Mouse (Mus musculus) liver, embryonic 11.5 days (tissue): ENCODE results near the gene Olfr104-ps. TPM values are rescaled to one million over a fixed set of nuclear protein-coding genes. Genes with fewer than 3 reads are reported as not detected.

Experiments used
- ATAC-seq: fragments of 200-750 bp; cut with Nextera tagmentation; replicated peaks from 2 replicates; pipeline ENCODE4 v1.8.0; 2017; ENCODE audit warnings: moderate number of reproducible peaks, mild to moderate bottlenecking, moderate TSS enrichment, moderate library complexity; ENCODE audit not compliant: low FRiP score
- DNase-seq: peaks from one replicate; pipeline ENCODE4 v3.0.0-alpha.2; 2017; ENCODE audit warnings: low spot score
- H3K27ac ChIP-seq: fragments of 300-500 bp; sonication (generic); 2 replicates; pipeline ENCODE4 v1.5.1; 2014; ENCODE audit warnings: mild to moderate bottlenecking, low read depth, low read length, control low read depth
- H3K27me3 ChIP-seq: fragments of 300-500 bp; sonication (generic); replicated peaks from 2 replicates; pipeline ENCODE4 v1.6.1; 2014; ENCODE audit warnings: low read length, mixed read lengths; ENCODE audit not compliant: control insufficient read depth, insufficient read depth
- H3K36me3 ChIP-seq: fragments of 300-500 bp; sonication (generic); 2 replicates; pipeline ENCODE4 v1.6.1; 2014; ENCODE audit warnings: mild to moderate bottlenecking, low read length, moderate library complexity, mixed read lengths; ENCODE audit not compliant: control insufficient read depth, insufficient read depth
- H3K4me1 ChIP-seq: fragments of 300-500 bp; sonication (generic); replicated peaks from 2 replicates; pipeline ENCODE4 v1.6.1; 2014; ENCODE audit warnings: low read length, mixed read lengths; ENCODE audit not compliant: control insufficient read depth, insufficient read depth
- H3K4me2 ChIP-seq: fragments of 300-500 bp; sonication (generic); 2 replicates; pipeline ENCODE4 v1.6.1; 2014; ENCODE audit warnings: mild to moderate bottlenecking, control low read depth, moderate library complexity
- H3K4me3 ChIP-seq: fragments of 300-500 bp; sonication (generic); 2 replicates; pipeline ENCODE4 v1.5.1; 2014; ENCODE audit warnings: low read depth, low read length, control low read depth
- H3K9ac ChIP-seq: fragments of 300-500 bp; sonication (generic); 2 replicates; pipeline ENCODE4 v1.6.1; 2014; ENCODE audit warnings: low read depth, low read length, control low read depth
- H3K9me3 ChIP-seq: fragments of 300-500 bp; sonication (generic); 2 replicates; pipeline ENCODE4 v1.6.1; 2016; ENCODE audit warnings: low read length, inconsistent platforms, mixed read lengths; ENCODE audit not compliant: control insufficient read depth
- WGBS: fragments of 180-500 bp; shearing (Covaris S2); extraction: QIAGEN DNeasy Blood & Tissue Kit; methylation state at CpG from one replicate; pipeline ENCODE4 v1.1.7; 2014; 5-methylcytosine and 5-hydroxymethylcytosine counted together
- polyA plus RNA-seq: library from polyadenylated mRNA; unstranded; fragments of >200 nt; fragmentation: Nextera tagmentation; extraction: Ambion mirVana; gene quantifications from 2 replicates; pipeline ENCODE4 v1.2.1, GENCODE M21; 2014

The Olfr104-ps gene
- not detected in 2 replicates for polyA plus RNA-seq

DNA sequence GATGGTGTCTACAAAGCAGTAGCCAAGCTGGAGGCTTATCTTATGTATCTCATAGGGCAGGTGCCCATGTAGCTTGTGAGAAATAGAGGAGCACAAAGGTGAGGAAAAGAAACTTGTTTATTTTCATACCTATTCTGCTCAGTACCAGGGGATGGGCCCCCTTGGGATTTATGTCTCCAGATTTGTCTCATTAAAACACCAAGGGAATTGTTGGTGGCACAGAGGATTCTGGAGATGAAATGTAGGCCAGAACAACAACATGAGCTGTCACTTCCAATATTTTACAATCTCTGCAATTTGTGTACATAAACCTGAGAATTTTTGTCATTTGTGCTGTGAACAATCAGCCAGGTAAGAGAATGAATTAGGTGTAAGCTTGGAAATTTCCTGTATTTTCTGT lies at the start of gene Olfr104-ps:
Gene Olfr104-ps (plus strand): TSS at position 301 of the 400 bp plus-strand sequence.
- Histone ChIP-seq H3K9ac (no peak within 1 kb of the TSS), H3K4me3 (no peak within 1 kb of the TSS), H3K4me2 (no peak within 1 kb of the TSS), H3K9me3 (no peaks in the 10 kb centered on the region), H3K27ac (no peak within 1 kb of the TSS), H3K4me1 (no peaks in the 10 kb centered on the region), H3K27me3 (no peaks in the 10 kb centered on the region), H3K36me3 (no peaks in the 10 kb centered on the region)
- ATAC-seq, result no peak
- DNase-seq, result no peak

DNA sequence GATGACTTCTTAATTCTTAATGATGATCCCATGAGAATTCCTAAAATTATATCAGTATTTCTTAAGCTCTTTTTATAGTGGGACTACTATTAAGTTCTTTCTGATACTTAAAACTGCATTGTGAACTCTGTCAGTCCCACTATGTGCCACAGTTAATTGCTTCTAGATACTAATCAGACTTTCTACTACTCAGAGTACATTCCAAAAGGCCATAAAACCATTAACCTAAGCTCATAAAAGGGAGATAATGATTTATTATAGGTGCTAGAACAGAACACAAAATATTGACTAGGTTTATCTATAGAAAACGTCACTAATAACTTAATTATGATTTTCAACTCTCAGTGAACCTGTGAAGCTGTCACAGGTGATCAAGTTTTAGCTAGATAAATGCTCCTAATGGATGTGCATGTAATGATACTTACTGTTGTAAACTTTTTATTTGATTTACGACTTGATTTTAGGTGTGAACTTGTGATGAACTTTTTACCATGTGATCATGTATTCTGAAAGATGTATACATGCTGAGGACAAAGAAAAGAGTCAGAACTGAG lies 49.2 kb upstream of the Olfr104-ps start:
- Histone ChIP-seq H3K36me3 (no peaks in the 10 kb centered on the region), H3K4me3 (no peak overlapping the region), H3K9ac (no peak overlapping the region), H3K4me1 (no peaks in the 10 kb centered on the region), H3K4me2 (no peak overlapping the region), H3K27ac (no peak overlapping the region), H3K27me3 (no peaks in the 10 kb centered on the region), H3K9me3 (no peaks in the 10 kb centered on the region)
- WGBS, result 43% methylated on average over 2 of the region's 2 CpGs
- DNase-seq (no peak), ATAC-seq (no peak)

DNA sequence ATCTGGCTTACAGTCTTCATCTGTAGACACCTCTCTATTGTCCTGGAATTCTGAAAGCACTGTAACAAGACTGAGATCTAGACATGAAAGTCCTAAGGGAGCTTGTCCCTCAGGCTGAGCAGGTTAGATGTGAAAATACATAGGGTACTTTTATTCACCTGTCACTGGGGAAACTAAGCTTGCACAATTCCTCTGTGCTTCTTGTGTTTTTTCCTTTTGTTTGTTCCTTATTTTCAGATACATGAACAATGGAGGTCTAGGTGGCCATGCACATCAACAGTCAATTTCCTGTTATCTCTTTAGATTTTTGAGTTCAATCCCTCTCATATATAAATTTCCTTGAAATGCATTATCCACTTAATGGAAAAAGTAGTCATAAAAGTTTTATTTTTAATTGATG lies 42.4 kb upstream of the Olfr104-ps start, which contains the start of gene Olfr102:
Gene Olfr102 (minus strand): TSS at position 101 of the 400 bp plus-strand sequence.
- H3K4me3 ChIP-seq, result no peak within 1 kb of the TSS
- H3K4me1 ChIP-seq, result no peaks in the 10 kb centered on the region
- H3K27me3 ChIP-seq, result no peaks in the 10 kb centered on the region
- no peak for DNase-seq
- H3K36me3 ChIP-seq, result no peaks in the 10 kb centered on the region
- H3K4me2 ChIP-seq, result no peak within 1 kb of the TSS
- H3K9me3 ChIP-seq, result no peaks in the 10 kb centered on the region; the same call in 1 of the 2 replicates
- no peak for ATAC-seq
- no peak within 1 kb of the TSS for H3K27ac ChIP-seq
- H3K9ac ChIP-seq, result no peak within 1 kb of the TSS

DNA sequence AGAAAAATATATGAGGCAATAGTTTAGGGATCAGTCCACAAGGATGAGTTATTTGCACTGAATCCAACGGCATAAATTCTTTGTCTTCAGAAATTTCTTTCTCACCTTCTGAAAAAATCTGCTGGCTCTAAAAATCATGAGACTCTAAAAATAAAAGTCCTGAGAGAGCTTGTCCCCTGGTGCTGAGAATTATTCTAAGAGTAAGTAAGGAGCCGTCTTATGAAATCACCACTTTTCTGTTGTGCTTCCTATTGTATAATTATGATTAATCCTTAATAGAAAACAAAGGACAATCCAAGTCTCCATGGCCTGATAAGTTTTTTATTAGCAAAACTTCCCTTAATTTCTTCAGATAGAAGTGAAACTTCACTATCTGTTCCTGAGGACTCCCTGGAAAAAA lies 19.8 kb upstream of the Olfr104-ps start, which contains the start of gene Olfr103:
Gene Olfr103 (minus strand): TSS at position 101 of the 400 bp plus-strand sequence.
- Histone ChIP-seq H3K4me2 (no peak within 1 kb of the TSS), H3K9ac (no peak within 1 kb of the TSS), H3K27me3 (no peaks in the 10 kb centered on the region), H3K4me1 (no peaks in the 10 kb centered on the region), H3K9me3 (no peaks in the 10 kb centered on the region), H3K4me3 (no peak within 1 kb of the TSS), H3K36me3 (no peaks in the 10 kb centered on the region), H3K27ac (no peak within 1 kb of the TSS)
- DNase-seq, result no peak
- 79% methylated on average over 2 of the region's 2 CpGs for WGBS
- no peak for ATAC-seq

DNA sequence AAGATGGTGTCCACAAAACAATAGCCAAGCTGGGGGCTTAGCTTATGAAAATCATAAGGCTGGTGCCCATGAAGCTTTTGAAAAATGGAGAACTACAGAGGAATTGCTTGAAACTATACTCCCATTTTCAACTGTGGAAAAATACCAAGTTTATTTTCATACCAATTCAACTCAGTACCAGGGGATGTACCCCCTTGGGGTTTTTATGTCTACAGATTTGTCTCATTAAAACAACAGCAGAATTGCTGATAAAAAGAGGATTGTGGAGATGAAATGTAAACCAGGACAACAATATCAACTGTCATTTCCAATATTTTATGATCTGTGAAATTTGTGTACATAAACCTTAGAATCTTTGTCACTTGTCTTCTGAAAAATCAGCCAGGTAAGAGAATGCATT lies 19.4 kb downstream of the Olfr104-ps start, which contains the start of gene Olfr105-ps:
Gene Olfr105-ps (plus strand): TSS at position 301 of the 400 bp plus-strand sequence.
- no peaks in the 10 kb centered on the region for H3K27me3 ChIP-seq
- H3K4me3 ChIP-seq, result no peak within 1 kb of the TSS
- H3K9ac ChIP-seq, result no peak within 1 kb of the TSS
- no peaks in the 10 kb centered on the region for H3K36me3 ChIP-seq
- no peak within 1 kb of the TSS for H3K4me2 ChIP-seq
- H3K9me3 ChIP-seq, result no peaks in the 10 kb centered on the region
- ATAC-seq (no peak), DNase-seq (no peak)
- no peaks in the 10 kb centered on the region for H3K4me1 ChIP-seq
- H3K27ac ChIP-seq, result no peak within 1 kb of the TSS

- Histone ChIP-seq H3K27ac (no peak within 1 kb of the TSS), H3K36me3 (no peaks in the 10 kb centered on the region), H3K4me1 (no peaks in the 10 kb centered on the region), H3K9ac (no peak within 1 kb of the TSS), H3K9me3 (no peaks in the 10 kb centered on the region), H3K4me3 (no peak within 1 kb of the TSS), H3K4me2 (no peak within 1 kb of the TSS), H3K27me3 (no peaks in the 10 kb centered on the region)
- no peak for ATAC-seq
- no peak for DNase-seq
- WGBS, result 61% methylated on average over 1 of the region's 1 CpGs
Observed at GRCm38 (mm10) chr17:37390093-37390492, 30.7 kb downstream of the Olfr104-ps start, which contains the start of gene Olfr106-ps. TSS of gene Olfr106-ps (plus strand) at chr17:37390393.

GRCm38 (mm10) chr17:37398926-37399325 lies 39.5 kb downstream of the Olfr104-ps start, which contains the start of gene Olfr107:
TSS of gene Olfr107 (plus strand) at chr17:37399226.
- Histone ChIP-seq H3K4me2 (no peak within 1 kb of the TSS), H3K4me3 (no peak within 1 kb of the TSS), H3K27ac (no peak within 1 kb of the TSS), H3K9me3 (no peaks in the 10 kb centered on the region), H3K9ac (no peak within 1 kb of the TSS), H3K27me3 (no peaks in the 10 kb centered on the region), H3K36me3 (no peaks in the 10 kb centered on the region), H3K4me1 (no peaks in the 10 kb centered on the region)
- 75% methylated on average over 3 of the region's 3 CpGs for WGBS
- ATAC-seq, result no peak
- no peak for DNase-seq

DNA sequence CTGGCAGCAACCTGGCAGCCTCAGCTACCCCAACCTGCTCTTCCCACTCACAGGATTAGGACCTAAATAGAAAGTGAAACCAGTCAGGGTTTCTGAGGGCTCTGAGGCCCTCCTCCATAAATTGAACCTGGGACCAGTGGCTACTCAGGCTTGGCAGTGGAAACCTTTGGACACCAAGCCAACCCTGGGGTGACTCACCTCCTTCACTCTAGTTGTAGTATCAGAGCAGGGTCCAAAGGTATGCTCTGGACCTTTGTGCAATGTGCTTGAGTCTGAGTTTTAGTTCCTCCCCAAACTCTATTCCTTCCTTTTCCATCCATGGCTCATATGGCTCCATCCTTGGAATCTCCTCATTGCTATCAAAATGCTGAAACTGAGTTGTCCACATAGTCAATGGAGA lies 54.0 kb downstream of the Olfr104-ps start:
- no peak overlapping the region for H3K9ac ChIP-seq
- peaks cover 2% of the 10 kb centered on the region; the same call in 1 of the 2 replicates for H3K9me3 ChIP-seq
- no peak for DNase-seq
- no peak overlapping the region for H3K4me2 ChIP-seq
- ATAC-seq, result no peak
- H3K4me1 ChIP-seq, result no peaks in the 10 kb centered on the region
- no peak overlapping the region for H3K4me3 ChIP-seq
- H3K27ac ChIP-seq, result no peak overlapping the region
- H3K27me3 ChIP-seq, result no peaks in the 10 kb centered on the region
- no peaks in the 10 kb centered on the region for H3K36me3 ChIP-seq
